Mouse (Mus musculus) bone marrow macrophage, adult 2 months (primary cell): ENCODE results near the gene Ier3.

Experiments used
- CTCF ChIP-seq: IDR thresholded peaks from 2 replicates; pipeline ENCODE4 v1.5.1; 2012; ENCODE audit warnings: low read depth, mild to moderate bottlenecking, low read length, moderate library complexity
- POLR2A ChIP-seq: IDR thresholded peaks from 2 replicates; pipeline ENCODE4 v1.6.1; 2012; ENCODE audit warnings: mild to moderate bottlenecking, low read depth, low read length, borderline replicate concordance

GRCm38 (mm10) chr17:35813653-35814052 is 7.8 kb upstream of the Ier3 start:
- TF ChIP-seq POLR2A (no peak), CTCF (no peak)
